Mouse (Mus musculus): Measurements from ENCODE around the gene Gm5269. TPM values are rescaled to one million over a fixed set of nuclear protein-coding genes. Genes with fewer than 3 reads are reported as not detected.

The Gm5269 gene
- total and polyA plus RNA-seq, 2 experiments from 2014 or later = not detected

DNA sequence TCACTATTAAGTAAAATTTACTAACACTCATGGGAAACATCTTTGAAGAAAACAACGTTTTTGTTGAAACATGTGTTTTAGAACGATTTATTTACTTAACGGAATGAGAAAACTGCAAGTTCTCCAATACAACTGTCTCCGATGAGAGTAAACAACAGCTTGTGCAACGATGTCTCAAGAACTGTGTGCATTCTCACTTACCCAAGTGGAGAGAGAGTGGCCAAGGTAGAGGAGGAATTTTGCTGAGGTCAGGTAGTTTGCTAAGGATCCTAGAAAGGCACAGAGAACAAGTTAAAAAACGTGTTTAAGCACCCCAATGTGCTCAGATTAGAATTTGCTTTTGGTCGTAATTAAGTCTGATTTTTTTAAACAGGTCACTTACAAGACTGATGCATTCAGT, 34.4 kb upstream of the Gm5269 start:
- H3K27ac ChIP-seq = no peak overlapping the region
- H3K9me3 ChIP-seq (ENCODE audit: low read length) = no peaks in the 10 kb centered on the region
- H3K4me2 ChIP-seq (ENCODE audit: low read depth, low read length) = peak overlapping the region; percentile 85; the same call in 1 of the 2 replicates
- no peak overlapping the region for H3K9ac ChIP-seq (replicated peaks; ENCODE audit: low read length)
- no peak for ATAC-seq
- peak overlapping the region; percentile 59 for H3K4me3 ChIP-seq (ENCODE audit: low read length)
- WGBS = 71% methylated on average over 7 of the region's 7 CpGs
- DNase-seq (ENCODE audit: low spot score) = no peak
- TF ChIP-seq CTCF (IDR thresholded peaks at IDR 0.05; ENCODE audit: low read depth) = no peak
- no peaks in the 10 kb centered on the region for H3K36me3 ChIP-seq (ENCODE audit: insufficient read depth, low read length)
- peaks cover 3% of the 10 kb centered on the region; the same call in 1 of the 2 replicates for H3K27me3 ChIP-seq (ENCODE audit: insufficient read depth, low read length)
- no peaks in the 10 kb centered on the region for H3K4me1 ChIP-seq (ENCODE audit: insufficient read depth, low read length)

DNA sequence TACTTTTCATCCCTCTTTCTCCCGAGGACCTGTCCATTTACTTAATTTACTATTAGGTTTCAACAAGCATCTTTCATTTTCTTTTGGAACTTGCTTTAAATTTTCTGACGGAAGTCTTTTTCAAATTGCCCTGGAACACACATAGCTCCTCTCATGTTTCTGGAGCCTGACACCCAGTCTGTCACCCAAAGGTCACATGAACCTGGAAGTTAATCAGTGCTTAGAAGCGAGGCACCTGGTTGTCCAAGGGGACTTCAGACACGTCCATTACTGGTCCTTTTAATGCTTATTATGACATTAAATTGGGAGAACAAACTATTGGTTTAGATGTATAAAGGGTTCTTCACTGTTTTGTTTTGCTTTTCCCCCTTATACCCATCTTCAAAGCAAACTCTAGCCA, 33.2 kb upstream of the Gm5269 start:
- ATAC-seq = no peak
- 0 out of 2 replicates have a peak overlapping the region, but pooled peaks have one; percentile 25 for H3K4me2 ChIP-seq (ENCODE audit: low read depth, low read length)
- H3K36me3 ChIP-seq (ENCODE audit: insufficient read depth, low read length) = no peaks in the 10 kb centered on the region
- peaks cover 3% of the 10 kb centered on the region; the same call in 1 of the 2 replicates for H3K27me3 ChIP-seq (ENCODE audit: insufficient read depth, low read length)
- DNase-seq (ENCODE audit: low spot score) = no peak
- H3K9ac ChIP-seq (replicated peaks; ENCODE audit: low read length) = no peak overlapping the region
- no peak overlapping the region for H3K4me3 ChIP-seq (ENCODE audit: low read length)
- no peak overlapping the region for H3K27ac ChIP-seq
- 80% methylated on average over 4 of the region's 4 CpGs for WGBS
- no peaks in the 10 kb centered on the region for H3K9me3 ChIP-seq (ENCODE audit: low read length)
- H3K4me1 ChIP-seq (ENCODE audit: insufficient read depth, low read length) = no peaks in the 10 kb centered on the region
- no peak for TF ChIP-seq CTCF (IDR thresholded peaks at IDR 0.05; ENCODE audit: low read depth)

DNA sequence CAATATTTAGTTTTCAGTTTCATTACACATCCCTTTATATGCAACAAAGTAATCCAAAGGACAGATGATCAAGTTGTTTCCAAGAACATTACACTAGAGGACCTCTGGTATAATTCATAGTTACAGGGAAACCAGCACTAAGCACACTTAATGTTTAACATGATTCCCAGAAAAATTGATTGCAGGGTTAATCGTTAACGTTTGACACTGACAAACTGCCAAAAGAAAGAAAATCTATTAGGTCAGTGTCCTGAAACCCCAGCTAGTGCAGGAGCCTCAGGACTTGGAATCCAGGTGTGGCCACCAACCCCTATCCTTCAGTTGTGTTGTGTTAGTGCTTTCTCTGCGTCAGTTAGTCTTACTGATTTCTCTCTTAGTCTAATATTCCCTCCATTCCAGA, 30.6 kb upstream of the Gm5269 start:
- H3K27me3 ChIP-seq (ENCODE audit: insufficient read depth, low read length) = no peaks in the 10 kb centered on the region
- H3K9ac ChIP-seq (replicated peaks; ENCODE audit: low read length) = no peak overlapping the region
- H3K36me3 ChIP-seq (ENCODE audit: insufficient read depth, low read length) = no peaks in the 10 kb centered on the region
- no peaks in the 10 kb centered on the region for H3K9me3 ChIP-seq (ENCODE audit: low read length)
- no peak for TF ChIP-seq CTCF (IDR thresholded peaks at IDR 0.05; ENCODE audit: low read depth)
- ATAC-seq (no peak), DNase-seq (ENCODE audit: low spot score) (no peak)
- no peak overlapping the region for H3K27ac ChIP-seq
- no peak overlapping the region for H3K4me2 ChIP-seq (ENCODE audit: low read depth, low read length)
- WGBS = 94% methylated on average over 3 of the region's 3 CpGs
- no peaks in the 10 kb centered on the region for H3K4me1 ChIP-seq (ENCODE audit: insufficient read depth, low read length)
- no peak overlapping the region for H3K4me3 ChIP-seq (ENCODE audit: low read length)

DNA sequence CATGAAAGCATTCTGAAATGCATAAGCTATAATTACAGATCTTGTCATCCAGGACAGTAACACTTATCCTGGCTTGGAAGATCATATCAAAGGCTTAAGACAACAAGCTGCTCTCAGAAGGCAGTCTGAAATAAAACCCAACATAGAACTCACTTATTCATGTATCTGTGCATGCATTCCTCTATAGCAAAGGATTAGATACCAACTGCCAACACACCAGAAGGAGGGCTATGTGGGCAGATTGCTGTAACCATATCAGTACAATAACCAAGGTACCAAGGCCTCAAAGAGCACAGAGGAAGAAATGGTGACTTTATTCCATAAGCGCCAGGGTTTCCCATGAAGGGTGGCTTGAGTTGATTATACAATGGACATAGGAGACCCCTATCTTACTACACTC, 29.7 kb upstream of the Gm5269 start:
- H3K36me3 ChIP-seq (ENCODE audit: insufficient read depth, low read length) = no peaks in the 10 kb centered on the region
- no peak overlapping the region for H3K27ac ChIP-seq
- H3K27me3 ChIP-seq (ENCODE audit: insufficient read depth, low read length) = no peaks in the 10 kb centered on the region
- no peak for ATAC-seq
- H3K9ac ChIP-seq (replicated peaks; ENCODE audit: low read length) = no peak overlapping the region
- H3K4me2 ChIP-seq (ENCODE audit: low read depth, low read length) = no peak overlapping the region
- no peak for TF ChIP-seq CTCF (IDR thresholded peaks at IDR 0.05; ENCODE audit: low read depth)
- no peak overlapping the region for H3K4me3 ChIP-seq (ENCODE audit: low read length)
- 100% methylated on average over 1 of the region's 1 CpGs for WGBS
- H3K4me1 ChIP-seq (ENCODE audit: insufficient read depth, low read length) = no peaks in the 10 kb centered on the region
- H3K9me3 ChIP-seq (ENCODE audit: low read length) = no peaks in the 10 kb centered on the region
- no peak for DNase-seq (ENCODE audit: low spot score)

DNA sequence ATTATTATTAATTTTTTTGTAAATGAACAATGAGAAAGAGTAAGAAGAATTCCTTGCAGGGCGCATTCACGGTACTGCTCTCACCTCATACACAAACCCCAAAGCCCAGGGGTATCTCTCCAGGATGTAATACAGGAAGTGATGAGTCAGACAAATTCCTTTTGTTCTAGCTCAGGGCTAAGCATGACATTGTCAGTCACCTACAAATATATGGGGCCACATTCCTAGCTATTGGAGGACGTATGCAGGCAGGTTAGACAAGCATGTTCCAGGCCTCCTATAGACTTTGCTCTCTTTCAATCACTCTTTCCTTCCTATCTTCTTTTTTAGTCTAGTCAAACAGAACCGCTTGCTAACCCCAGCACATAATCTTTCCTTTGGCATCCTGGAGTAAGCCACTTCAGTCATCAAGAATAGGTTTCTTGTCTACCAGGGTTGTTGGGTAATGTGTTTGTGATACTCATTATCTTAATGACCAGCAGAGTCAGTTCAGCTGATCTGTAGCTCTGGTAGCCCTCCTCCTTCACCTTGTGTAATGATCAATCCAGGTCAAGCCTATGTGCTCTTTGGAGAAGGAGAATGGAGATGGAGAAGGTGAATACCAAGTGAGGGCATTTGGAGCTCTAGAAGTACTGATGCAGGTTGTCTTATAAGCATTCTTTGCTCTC, 27.2 kb upstream of the Gm5269 start:
- no peak for TF ChIP-seq CTCF (IDR thresholded peaks at IDR 0.05; ENCODE audit: low read depth)
- Histone ChIP-seq H3K9me3 (ENCODE audit: low read length) (no peaks in the 10 kb centered on the region), H3K4me3 (ENCODE audit: low read length) (no peak overlapping the region), H3K4me1 (ENCODE audit: insufficient read depth, low read length) (no peaks in the 10 kb centered on the region), H3K9ac (replicated peaks; ENCODE audit: low read length) (no peak overlapping the region), H3K36me3 (ENCODE audit: insufficient read depth, low read length) (no peaks in the 10 kb centered on the region), H3K27me3 (ENCODE audit: insufficient read depth, low read length) (no peaks in the 10 kb centered on the region), H3K27ac (no peak overlapping the region), H3K4me2 (ENCODE audit: low read depth, low read length) (no peak overlapping the region)
- ATAC-seq = no peak
- no peak for DNase-seq (ENCODE audit: low spot score)
- WGBS = 90% methylated on average over 4 of the region's 4 CpGs

DNA sequence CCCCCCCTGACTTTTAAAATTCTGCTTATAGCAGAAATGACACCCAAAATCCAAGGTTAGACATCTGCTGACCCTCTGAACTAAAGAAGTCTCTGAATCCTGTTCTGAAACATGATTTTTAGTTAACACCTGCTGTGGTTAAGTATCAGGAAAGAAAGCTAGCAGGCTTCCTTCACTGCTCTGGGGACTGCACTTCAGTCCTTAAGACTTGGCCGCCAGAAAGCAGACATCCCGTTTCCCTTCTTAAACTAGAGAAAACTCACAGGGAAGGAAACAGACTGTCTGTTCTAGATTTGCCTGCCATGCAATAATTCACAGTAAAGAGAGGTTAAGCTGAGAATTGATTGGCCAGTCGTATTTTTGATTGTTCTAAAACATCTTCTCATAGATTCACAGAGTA, 26.1 kb upstream of the Gm5269 start:
- no peaks in the 10 kb centered on the region for H3K4me1 ChIP-seq (ENCODE audit: insufficient read depth, low read length)
- H3K36me3 ChIP-seq (ENCODE audit: insufficient read depth, low read length) = no peaks in the 10 kb centered on the region
- H3K9me3 ChIP-seq (ENCODE audit: low read length) = no peaks in the 10 kb centered on the region
- H3K4me3 ChIP-seq (ENCODE audit: low read length) = no peak overlapping the region
- H3K27ac ChIP-seq = no peak overlapping the region
- H3K9ac ChIP-seq (replicated peaks; ENCODE audit: low read length) = no peak overlapping the region
- WGBS = 83% methylated on average over 3 of the region's 3 CpGs
- TF ChIP-seq CTCF (IDR thresholded peaks at IDR 0.05; ENCODE audit: low read depth) = no peak
- H3K4me2 ChIP-seq (ENCODE audit: low read depth, low read length) = no peak overlapping the region
- no peaks in the 10 kb centered on the region for H3K27me3 ChIP-seq (ENCODE audit: insufficient read depth, low read length)
- ATAC-seq (no peak), DNase-seq (ENCODE audit: low spot score) (no peak)

DNA sequence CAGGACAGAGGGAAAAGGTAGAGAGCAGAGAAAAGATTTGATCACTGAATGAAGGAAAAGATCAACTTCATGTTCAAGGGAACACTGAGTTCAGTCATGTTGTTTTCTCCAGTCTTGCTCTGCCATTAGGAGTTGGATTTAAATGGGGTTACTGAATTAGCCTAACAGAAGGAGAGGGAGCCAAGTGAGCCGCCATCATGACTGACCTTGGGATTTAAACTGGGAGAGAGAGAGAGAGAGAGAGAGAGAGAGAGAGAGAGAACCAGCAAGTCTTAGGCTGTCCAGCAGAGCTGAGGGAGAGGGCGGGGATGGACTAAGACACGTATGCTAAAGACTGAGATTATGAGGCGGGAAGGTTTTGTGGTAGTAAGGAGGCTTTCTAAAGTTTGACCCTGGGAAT, 24.2 kb upstream of the Gm5269 start:
- DNase-seq (ENCODE audit: low spot score) = no peak
- Histone ChIP-seq H3K4me1 (ENCODE audit: insufficient read depth, low read length) (no peaks in the 10 kb centered on the region), H3K27ac (no peak overlapping the region), H3K9ac (replicated peaks; ENCODE audit: low read length) (no peak overlapping the region), H3K4me3 (ENCODE audit: low read length) (no peak overlapping the region), H3K36me3 (ENCODE audit: insufficient read depth, low read length) (no peaks in the 10 kb centered on the region), H3K9me3 (ENCODE audit: low read length) (no peaks in the 10 kb centered on the region), H3K27me3 (ENCODE audit: insufficient read depth, low read length) (no peaks in the 10 kb centered on the region), H3K4me2 (ENCODE audit: low read depth, low read length) (no peak overlapping the region)
- TF ChIP-seq CTCF (IDR thresholded peaks at IDR 0.05; ENCODE audit: low read depth) = no peak
- 88% methylated on average over 4 of the region's 4 CpGs for WGBS
- ATAC-seq = no peak

Data from hindbrain, postnatal 0 days (tissue).